Mouse (Mus musculus) bone marrow, adult 2 months (tissue): ENCODE results near the gene Tbl3.

Experiments
- CTCF ChIP-seq: fragments of 200-500 bp; IDR thresholded peaks from 2 replicates; pipeline ENCODE4 v1.5.1; 2011; ENCODE audit warnings: low read length, control low read depth; ENCODE audit not compliant: control insufficient read depth, insufficient read depth
- POLR2A ChIP-seq: fragments of 200-500 bp; IDR thresholded peaks from 2 replicates; pipeline ENCODE4 v1.6.1; 2011; ENCODE audit warnings: low read depth, mild to moderate bottlenecking, control low read depth, low read length, borderline replicate concordance; ENCODE audit not compliant: control insufficient read depth

GRCm38 (mm10) chr17:24723881-24724180 is 16.4 kb upstream of the Tbl3 start:
- no peak for TF ChIP-seq CTCF
- TF ChIP-seq POLR2A: no peak
